Mouse (Mus musculus) MEL (cell line): Measurements from ENCODE around the gene Msmp.

Experiments
- CTCF ChIP-seq, 3 experiments: IDR thresholded peaks in 2 of 3; conservative IDR thresholded peaks in 1 of 3; 2 replicates each; pipeline ENCODE4 v1.5.1; 2011 to 2012; ENCODE audit warnings: low read length in 3 of 3, low read depth in 2 of 3, mild to moderate bottlenecking in 2 of 3, improper control_type of control experiment in 1 of 3, inconsistent platforms in 1 of 3, mixed read lengths in 1 of 3, moderate library complexity in 1 of 3; ENCODE audit not compliant: control insufficient read depth in 1 of 3, insufficient read depth in 1 of 3, poor library complexity in 1 of 3, severe bottlenecking in 1 of 3
- HCFC1 ChIP-seq: IDR thresholded peaks from 2 replicates; pipeline ENCODE4 v1.6.1; 2012; ENCODE audit warnings: low read depth, mild to moderate bottlenecking, inconsistent platforms, low read length, improper control_type of control experiment, moderate library complexity
- MAX ChIP-seq: IDR thresholded peaks from 2 replicates; pipeline ENCODE4 v1.6.1; 2011; ENCODE audit warnings: low read length, improper control_type of control experiment
- POLR2AphosphoS2 ChIP-seq: IDR thresholded peaks from 2 replicates; pipeline ENCODE4 v1.6.1; 2011; ENCODE audit warnings: low read length, improper control_type of control experiment
- RAD21 ChIP-seq: IDR thresholded peaks from 2 replicates; pipeline ENCODE4 v1.6.1; 2011; ENCODE audit warnings: mild to moderate bottlenecking, low read depth, low read length, improper control_type of control experiment

DNA sequence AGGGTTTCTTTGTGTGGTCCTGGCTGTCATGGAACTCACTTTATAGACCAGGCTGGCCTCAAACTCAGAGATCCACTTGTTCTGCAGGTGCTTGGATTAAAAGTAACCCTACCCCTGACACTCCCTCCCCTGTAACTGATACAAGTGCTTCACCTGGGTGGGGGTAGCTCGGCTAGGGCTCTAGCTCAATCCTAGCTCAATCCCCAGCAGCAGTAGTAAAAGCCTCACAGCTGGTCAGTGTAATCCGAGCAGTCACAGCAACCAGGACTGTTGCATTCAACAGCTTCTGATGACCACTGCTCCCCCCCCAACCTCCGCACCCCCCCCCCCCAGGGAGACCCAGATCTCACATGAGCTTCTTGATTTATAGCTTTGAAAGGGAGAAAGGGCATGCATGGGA lies 42.2 kb downstream of the Msmp start:
- no peak for TF ChIP-seq CTCF (IDR thresholded peaks at IDR 0.05 in 2 of 3, conservative IDR thresholded peaks at IDR 0.05 in 1 of 3; ENCODE audit: control insufficient read depth in 1 of 3, insufficient read depth in 1 of 3, low read depth in 2 of 3, low read length in 3 of 3, poor library complexity in 1 of 3, severe bottlenecking in 1 of 3)
- TF ChIP-seq HCFC1 = no peak
- TF ChIP-seq RAD21 = no peak
- TF ChIP-seq MAX = no peak
- no peak for TF ChIP-seq POLR2AphosphoS2
